Mouse (Mus musculus) forebrain, embryonic 13.5 days (tissue): ENCODE data around the gene Emc1. TPM values are rescaled to one million over a fixed set of nuclear protein-coding genes. Genes with fewer than 3 reads are reported as not detected.

Experiments used
- ATAC-seq: fragments of 200-750 bp; cut with Nextera tagmentation; 2 replicates; pipeline ENCODE4 v1.8.0; 2017
- H3K27ac ChIP-seq: fragments of 300-500 bp; sonication (generic); 2 replicates; pipeline ENCODE4 v1.5.1; 2015; ENCODE audit warnings: inconsistent platforms, mild to moderate bottlenecking, moderate library complexity
- H3K27me3 ChIP-seq: fragments of 300-500 bp; sonication (generic); 2 replicates; pipeline ENCODE4 v1.6.1; 2015; ENCODE audit warnings: mild to moderate bottlenecking, inconsistent platforms
- H3K36me3 ChIP-seq: fragments of 300-500 bp; sonication (generic); 2 replicates; pipeline ENCODE4 v1.6.1; 2015; ENCODE audit warnings: mild to moderate bottlenecking, inconsistent platforms; ENCODE audit not compliant: poor library complexity, severe bottlenecking
- H3K4me1 ChIP-seq: fragments of 300-500 bp; sonication (generic); 2 replicates; pipeline ENCODE4 v1.6.1; 2015; ENCODE audit warnings: inconsistent platforms
- H3K4me2 ChIP-seq: fragments of 300-500 bp; sonication (generic); 2 replicates; pipeline ENCODE4 v1.6.1; 2015; ENCODE audit warnings: inconsistent platforms, mild to moderate bottlenecking, moderate library complexity
- H3K4me3 ChIP-seq: fragments of 300-500 bp; sonication (generic); 2 replicates; pipeline ENCODE4 v1.5.1; 2015; ENCODE audit warnings: mild to moderate bottlenecking, inconsistent platforms
- H3K9ac ChIP-seq: fragments of 300-500 bp; sonication (generic); 2 replicates; pipeline ENCODE4 v1.6.1; 2015; ENCODE audit warnings: mild to moderate bottlenecking, inconsistent platforms
- H3K9me3 ChIP-seq: fragments of 300-500 bp; sonication (generic); replicated peaks from 2 replicates; pipeline ENCODE4 v1.6.1; 2016; ENCODE audit warnings: inconsistent platforms
- WGBS: fragments of 180-500 bp; shearing (Covaris S2); methylation state at CpG from one replicate; pipeline ENCODE4 v1.1.7; 2015; 5-methylcytosine and 5-hydroxymethylcytosine counted together
- microRNA-seq: library from miRNA; unstranded; fragments of <30 nt; microRNA quantifications from one replicate; pipeline ENCODE4, GENCODE M21; 2016
- polyA plus RNA-seq: library from polyadenylated mRNA; unstranded; fragments of >200 nt; fragmentation: Nextera tagmentation; extraction: Ambion mirVana; gene quantifications from 2 replicates; pipeline ENCODE4 v1.2.1, GENCODE M21; 2015

Emc1 gene
- polyA plus RNA-seq, 1 experiment from 2014 or later = 29.3 TPM

DNA sequence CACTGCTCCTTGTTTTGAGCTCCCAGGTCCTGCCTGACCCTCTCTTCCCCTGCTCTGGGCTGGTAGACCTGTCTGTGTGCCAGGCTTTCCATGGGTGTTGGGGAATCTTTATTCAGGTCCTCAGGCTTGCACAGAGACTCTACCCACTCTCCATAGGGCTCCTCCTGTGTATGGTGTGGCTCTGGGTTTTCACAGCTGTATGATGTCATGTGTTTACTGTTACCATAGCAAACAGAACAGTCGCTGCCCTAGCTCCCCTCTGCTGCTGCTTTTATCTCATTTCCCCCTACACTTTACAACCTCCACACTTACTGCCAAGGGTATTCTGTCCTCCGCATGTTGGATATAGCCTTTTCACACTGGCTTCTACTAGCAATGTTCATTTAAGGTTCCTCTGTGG is 43.0 kb downstream of the Emc1 start:
- 73% methylated on average over 2 of the region's 2 CpGs for WGBS
- Histone ChIP-seq H3K36me3 (peaks cover 96% of the 10 kb centered on the region), H3K27me3 (no peaks in the 10 kb centered on the region), H3K27ac (no peak overlapping the region), H3K4me2 (no peak overlapping the region), H3K4me1 (no peaks in the 10 kb centered on the region), H3K9ac (no peak overlapping the region), H3K4me3 (no peak overlapping the region), H3K9me3 (no peaks in the 10 kb centered on the region)
- no peak for ATAC-seq

DNA sequence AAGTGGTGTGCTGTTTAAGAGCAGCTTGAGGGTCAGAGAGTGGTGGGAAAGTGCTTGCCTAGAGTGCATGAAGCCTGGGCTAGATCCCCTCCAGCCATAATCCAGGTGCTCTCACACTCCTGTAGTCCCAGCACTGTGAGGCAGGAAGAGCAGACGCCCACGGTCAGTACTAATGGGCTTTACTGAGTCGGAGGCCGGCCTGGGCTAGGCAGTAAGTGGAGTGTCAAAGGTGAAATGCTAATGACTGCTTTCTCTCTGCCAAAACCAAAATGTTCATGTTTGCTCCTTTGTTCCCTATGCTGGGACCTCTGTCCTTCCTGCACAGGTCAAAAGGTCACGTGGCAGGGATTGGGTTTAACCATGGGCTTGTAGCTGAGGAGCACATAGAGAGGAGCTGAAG is 48.1 kb downstream of the Emc1 start:
- H3K27me3 ChIP-seq = no peaks in the 10 kb centered on the region
- H3K36me3 ChIP-seq = peaks cover 97% of the 10 kb centered on the region
- H3K9ac ChIP-seq = no peak overlapping the region
- WGBS = 93% methylated on average over 5 of the region's 5 CpGs
- H3K4me3 ChIP-seq = no peak overlapping the region
- no peaks in the 10 kb centered on the region for H3K4me1 ChIP-seq
- H3K4me2 ChIP-seq = no peak overlapping the region
- H3K27ac ChIP-seq = no peak overlapping the region
- no peaks in the 10 kb centered on the region for H3K9me3 ChIP-seq
- ATAC-seq = no peak

DNA sequence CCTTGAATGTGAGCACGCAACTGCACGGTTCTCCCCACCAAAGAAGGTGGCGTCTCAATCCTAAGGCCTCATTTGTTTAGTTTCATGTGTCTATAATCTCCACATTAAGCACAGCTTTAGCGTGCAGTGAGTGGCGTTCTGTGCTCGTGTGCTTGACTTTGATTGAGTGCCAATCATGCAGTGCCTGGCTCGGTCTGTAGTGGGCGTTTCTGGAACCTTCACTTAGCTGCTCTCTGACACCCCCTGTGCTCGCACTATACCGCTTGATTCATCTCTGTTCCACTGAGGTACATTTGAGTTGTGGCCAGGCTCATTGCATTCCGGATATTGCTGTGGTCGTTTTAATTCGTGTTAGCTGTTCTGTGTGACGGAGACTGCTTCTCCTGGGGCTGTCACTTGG is 50.8 kb downstream of the Emc1 start:
- no peaks in the 10 kb centered on the region for H3K27me3 ChIP-seq
- H3K27ac ChIP-seq = no peak overlapping the region
- no peak for ATAC-seq
- WGBS = 84% methylated on average over 14 of the region's 14 CpGs
- no peaks in the 10 kb centered on the region for H3K4me1 ChIP-seq
- H3K4me3 ChIP-seq = no peak overlapping the region
- H3K9me3 ChIP-seq = no peaks in the 10 kb centered on the region
- H3K36me3 ChIP-seq = peaks cover 99% of the 10 kb centered on the region
- no peak overlapping the region for H3K9ac ChIP-seq
- H3K4me2 ChIP-seq = no peak overlapping the region

DNA sequence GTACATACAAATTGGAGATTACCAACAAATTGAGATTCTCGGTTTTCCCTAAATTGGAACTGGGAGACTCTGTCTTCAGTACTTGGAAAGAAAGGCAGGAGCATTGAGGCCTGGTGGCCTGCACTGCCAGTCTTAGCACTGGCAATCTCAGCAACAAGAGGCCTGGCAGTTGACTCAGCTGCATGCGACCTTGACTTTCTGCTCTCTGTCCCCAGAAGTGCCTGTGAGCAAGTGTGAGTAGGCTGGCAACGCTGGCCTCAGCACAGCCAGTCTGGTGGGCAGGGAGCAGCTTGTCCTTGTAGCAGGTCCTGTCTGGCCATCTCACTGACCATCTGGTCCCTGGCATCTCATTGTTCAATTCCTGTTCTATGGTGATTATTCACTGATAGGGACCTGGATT is 59.0 kb downstream of the Emc1 start:
- no peak overlapping the region for H3K4me2 ChIP-seq
- no peaks in the 10 kb centered on the region for H3K27me3 ChIP-seq
- ATAC-seq = no peak
- 91% methylated on average over 3 of the region's 3 CpGs for WGBS
- no peak overlapping the region for H3K9ac ChIP-seq
- H3K4me1 ChIP-seq = no peaks in the 10 kb centered on the region
- no peak overlapping the region for H3K27ac ChIP-seq
- H3K9me3 ChIP-seq = no peaks in the 10 kb centered on the region
- H3K36me3 ChIP-seq = peaks cover 99% of the 10 kb centered on the region
- no peak overlapping the region for H3K4me3 ChIP-seq

DNA sequence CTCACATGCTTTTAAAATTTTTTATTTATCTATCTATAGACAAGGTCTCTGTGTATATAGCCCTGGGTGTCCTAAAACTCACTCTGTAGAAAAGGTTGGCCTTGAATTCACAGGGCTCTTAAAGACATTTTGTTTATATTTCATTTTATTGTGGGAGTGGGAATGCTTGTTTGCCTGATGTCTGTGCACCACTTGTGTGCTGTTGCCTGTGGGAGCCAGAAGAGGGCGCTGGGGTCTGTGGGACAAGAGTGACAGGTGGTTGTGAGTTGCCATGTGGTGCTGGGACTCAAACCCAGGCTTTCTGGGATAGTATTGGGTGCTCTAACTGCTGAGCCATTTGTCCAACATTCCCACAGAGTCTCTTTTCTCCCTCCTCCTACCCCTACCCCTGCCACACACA is 65.5 kb downstream of the Emc1 start:
- no peaks in the 10 kb centered on the region for H3K4me1 ChIP-seq
- peaks cover 100% of the 10 kb centered on the region for H3K36me3 ChIP-seq
- no peaks in the 10 kb centered on the region for H3K27me3 ChIP-seq
- H3K9ac ChIP-seq = no peak overlapping the region
- ATAC-seq = no peak
- no peaks in the 10 kb centered on the region for H3K9me3 ChIP-seq
- H3K4me3 ChIP-seq = no peak overlapping the region
- WGBS = 75% methylated on average over 1 of the region's 1 CpGs
- no peak overlapping the region for H3K27ac ChIP-seq
- H3K4me2 ChIP-seq = no peak overlapping the region

DNA sequence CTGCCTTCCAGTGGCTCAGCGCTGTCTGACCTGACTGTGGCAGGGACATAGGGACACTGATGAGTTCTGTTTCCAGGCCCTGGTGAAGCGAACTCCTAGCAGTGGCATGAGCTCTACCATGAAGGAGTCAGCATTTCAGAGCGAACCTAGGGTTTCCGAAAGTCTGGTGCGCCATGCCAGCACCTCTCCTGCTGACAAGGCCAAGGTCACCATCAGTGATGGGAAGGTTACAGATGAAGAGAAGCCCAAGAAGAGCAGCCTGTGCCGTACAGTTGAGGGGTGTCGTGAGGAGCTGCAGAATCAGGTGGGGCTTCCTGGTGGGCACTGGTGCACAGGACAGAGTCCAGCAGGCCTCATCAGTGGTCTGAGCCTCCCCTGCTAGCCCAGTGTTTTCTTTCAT is 69.2 kb downstream of the Emc1 start:
- WGBS = 93% methylated on average over 7 of the region's 7 CpGs
- Histone ChIP-seq H3K27ac (no peak overlapping the region), H3K9ac (no peak overlapping the region), H3K4me3 (no peak overlapping the region), H3K4me1 (no peaks in the 10 kb centered on the region), H3K27me3 (no peaks in the 10 kb centered on the region), H3K36me3 (peaks cover 100% of the 10 kb centered on the region), H3K9me3 (no peaks in the 10 kb centered on the region), H3K4me2 (no peak overlapping the region)
- ATAC-seq = no peak

DNA sequence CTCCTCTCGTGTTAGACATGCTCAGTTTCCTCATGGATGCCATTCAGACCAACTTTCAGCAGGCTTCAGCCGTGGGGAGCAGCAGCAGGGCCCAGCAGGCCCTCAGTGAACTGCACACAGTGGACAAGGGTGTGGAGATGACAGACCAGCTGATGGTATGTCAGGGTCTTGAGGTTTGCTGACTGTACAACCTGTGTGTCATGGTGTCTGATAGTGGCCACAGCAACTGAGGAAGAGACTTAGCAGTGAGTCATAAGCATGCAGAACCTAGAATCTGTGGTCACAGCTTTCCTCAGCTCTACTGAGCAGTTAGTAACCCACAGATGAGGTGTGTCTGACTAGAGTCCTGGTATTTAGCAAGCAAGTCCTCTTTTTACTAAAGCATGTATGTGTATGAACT is 70.0 kb downstream of the Emc1 start:
- Histone ChIP-seq H3K27ac (no peak overlapping the region), H3K4me2 (no peak overlapping the region), H3K4me3 (no peak overlapping the region), H3K36me3 (peaks cover 100% of the 10 kb centered on the region), H3K9me3 (no peaks in the 10 kb centered on the region), H3K9ac (no peak overlapping the region), H3K27me3 (no peaks in the 10 kb centered on the region), H3K4me1 (no peaks in the 10 kb centered on the region)
- 93% methylated on average over 2 of the region's 2 CpGs for WGBS
- ATAC-seq = no peak

DNA sequence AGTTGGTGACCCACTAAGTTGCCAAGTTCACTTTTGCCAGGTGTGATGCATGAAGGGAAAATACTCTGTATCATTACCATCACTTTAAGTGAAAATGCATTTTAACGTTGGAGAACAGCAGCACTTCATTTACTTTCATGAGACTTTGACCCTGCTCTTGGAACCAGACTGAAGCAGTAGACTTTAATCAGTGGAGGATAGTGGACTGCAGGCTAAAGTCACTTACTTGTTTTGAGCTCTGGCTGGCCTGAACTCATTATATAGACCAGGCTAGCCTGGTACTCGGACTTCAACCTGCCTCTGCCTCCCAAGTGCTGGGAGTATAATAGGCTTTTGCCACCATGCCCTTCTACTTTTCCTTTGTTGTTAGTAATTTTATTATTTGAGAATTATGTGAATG is 70.9 kb downstream of the Emc1 start:
- 75% methylated on average over 2 of the region's 2 CpGs for WGBS
- no peak for ATAC-seq

More for the DNA sequence above, 70.9 kb downstream of the Emc1 start:
- Histone ChIP-seq H3K4me3 (no peak overlapping the region), H3K4me2 (no peak overlapping the region), H3K4me1 (no peaks in the 10 kb centered on the region), H3K27ac (no peak overlapping the region), H3K9ac (no peak overlapping the region), H3K36me3 (peaks cover 100% of the 10 kb centered on the region), H3K27me3 (no peaks in the 10 kb centered on the region), H3K9me3 (no peaks in the 10 kb centered on the region)

Small RNA genes lying within 50 kb of the gene (microRNA-seq; reads per million reads assigned to microRNA genes)
- gene Gm24245 = 2.4 reads per million
- not detected for gene Gm25732

Other genes starting within 250 kb of the Emc1 start
- 429 and 523 TPM in 2 replicates for gene Minos1, start 221.5 kb upstream of the Emc1 start, polyA plus RNA-seq
- gene Capzb, start 159.7 kb upstream of the Emc1 start, polyA plus RNA-seq = 309 TPM in 2 replicates
- gene Pqlc2, start 41.9 kb upstream of the Emc1 start, polyA plus RNA-seq = 10.1 and 12.6 TPM in 2 replicates
- gene Akr7a5, start 41.8 kb upstream of the Emc1 start, polyA plus RNA-seq = 66.2 and 71.6 TPM in 2 replicates
- gene Mrto4, start within 50 bp of the Emc1 start, polyA plus RNA-seq = 119 and 134 TPM in 2 replicates
- gene Ubr4, start within 50 bp of the Emc1 start, polyA plus RNA-seq = 69.9 and 71.2 TPM in 2 replicates
- gene Iffo2, start 178.0 kb downstream of the Emc1 start, polyA plus RNA-seq = 3.6 and 4.2 TPM in 2 replicates